Mouse (Mus musculus) bone marrow, adult 2 months (tissue): ENCODE results near the gene Cib1.

Experiments used
- CTCF ChIP-seq: fragments of 200-500 bp; IDR thresholded peaks from 2 replicates; pipeline ENCODE4 v1.5.1; 2011; ENCODE audit warnings: low read length, control low read depth; ENCODE audit not compliant: control insufficient read depth, insufficient read depth
- POLR2A ChIP-seq: fragments of 200-500 bp; IDR thresholded peaks from 2 replicates; pipeline ENCODE4 v1.6.1; 2011; ENCODE audit warnings: low read depth, mild to moderate bottlenecking, control low read depth, low read length, borderline replicate concordance; ENCODE audit not compliant: control insufficient read depth

GRCm38 (mm10) chr7:80198863-80199262 lies 33.8 kb downstream of the Cib1 start:
- 0 out of 2 replicates have a peak, but pooled peaks have one; percentile 1 for TF ChIP-seq CTCF
- peak; percentile 43; the same call in 1 of the 2 replicates for TF ChIP-seq POLR2A
